Mouse (Mus musculus): ENCODE data around the gene 4930518I15Rik.

- TF ChIP-seq POLR2AphosphoS5 (IDR thresholded peaks at IDR 0.05; ENCODE audit: borderline replicate concordance, low read depth, low read length) (no peak), CTCF (IDR thresholded peaks at IDR 0.05 in 2 of 3, conservative IDR thresholded peaks at IDR 0.05 in 1 of 3; ENCODE audit: control insufficient read depth in 1 of 3, insufficient read depth in 1 of 3, low read depth in 2 of 3, low read length in 3 of 3, poor library complexity in 1 of 3, severe bottlenecking in 1 of 3) (no peak), SMC3 (IDR thresholded peaks at IDR 0.05; ENCODE audit: low read depth, low read length) (no peak), RCOR1 (IDR thresholded peaks at IDR 0.05; ENCODE audit: low read depth, low read length) (no peak), SIN3A (IDR thresholded peaks at IDR 0.05; ENCODE audit: low read length) (no peak), MAX (IDR thresholded peaks at IDR 0.05; ENCODE audit: low read length) (no peak), JUND (IDR thresholded peaks at IDR 0.05; ENCODE audit: low read depth, low read length) (no peak), EP300 (IDR thresholded peaks at IDR 0.05; ENCODE audit: low read depth in 1 of 2, low read length in 2 of 2) (no peak), POLR2A (IDR thresholded peaks at IDR 0.05; ENCODE audit: control insufficient read depth in 1 of 2, insufficient read depth in 1 of 2, low read depth in 1 of 2, low read length in 2 of 2, poor library complexity in 1 of 2) (no peak), USF2 (IDR thresholded peaks at IDR 0.05; ENCODE audit: borderline replicate concordance in 1 of 2, insufficient read depth in 1 of 2, low read depth in 1 of 2, low read length in 2 of 2) (no peak), USF1 (IDR thresholded peaks at IDR 0.05; ENCODE audit: low read depth, low read length) (no peak), ZNF384 (IDR thresholded peaks at IDR 0.05; ENCODE audit: low read depth, low read length) (no peak), MAFK (IDR thresholded peaks at IDR 0.05; ENCODE audit: borderline replicate concordance, low read depth, low read length) (no peak), GATA1 (IDR thresholded peaks at IDR 0.05; ENCODE audit: low read depth, low read length) (no peak)
Observed at GRCm38 (mm10) chr2:156834336-156834735, 23.4 kb downstream of the 4930518I15Rik start.

All from MEL (cell line).